Mouse (Mus musculus): ENCODE data around the gene Clec3b.

DNA sequence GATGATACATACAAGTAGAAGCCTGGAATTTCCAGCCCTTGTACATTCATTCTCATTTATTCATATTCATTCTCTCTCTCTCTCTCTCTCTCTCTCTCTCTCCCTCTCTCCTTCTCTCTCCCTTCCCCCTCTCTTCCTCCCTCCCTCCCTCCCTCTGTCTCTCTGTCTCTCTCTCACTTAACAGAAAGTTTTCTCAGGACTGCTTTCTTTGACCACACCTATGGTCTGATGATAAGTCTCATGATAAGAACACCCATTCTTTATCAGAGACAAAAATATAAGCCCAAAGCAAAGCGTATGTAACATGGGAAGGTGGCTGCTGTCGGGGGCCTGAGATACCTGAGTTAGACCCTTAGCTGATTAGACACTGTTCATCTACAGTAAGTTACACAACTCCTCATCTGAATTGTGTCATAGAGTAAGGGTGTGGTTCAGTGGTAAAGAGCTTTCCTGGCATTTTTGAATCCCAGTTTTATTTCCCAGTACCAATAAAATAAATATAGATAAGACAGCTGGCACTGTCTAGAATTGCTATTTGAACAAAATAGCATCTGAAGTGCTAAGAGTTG, 26.2 kb upstream of the Clec3b start:
- no peak for TF ChIP-seq CTCF (conservative IDR thresholded peaks at IDR 0.05; ENCODE audit: low read length)
- TF ChIP-seq NANOG (IDR thresholded peaks at IDR 0.05; ENCODE audit: borderline replicate concordance, low read length) = no peak

All from E14TG2a.4 (cell line).